Mouse (Mus musculus) intestine, embryonic 14.5 days (tissue): ENCODE results near the gene Taok3. TPM values are rescaled to one million over a fixed set of nuclear protein-coding genes. Genes with fewer than 3 reads are reported as not detected.
"Not testable (repeated sequence)": the region's sequence is repeated elsewhere in the genome, so short reads cannot be mapped to it uniquely, and the experiment has no call there.

Experiments used
- ATAC-seq: fragments of 200-750 bp; cut with Nextera tagmentation; replicated peaks from 2 replicates; pipeline ENCODE4 v1.8.0; 2017; ENCODE audit warnings: low read depth, moderate number of reproducible peaks, moderate TSS enrichment, moderate library complexity; ENCODE audit not compliant: low FRiP score, low TSS enrichment
- DNase-seq: peaks from one replicate; pipeline ENCODE4 v3.0.0-alpha.2; 2018; ENCODE audit warnings: low spot score
- H3K27ac ChIP-seq: fragments of 300-500 bp; sonication (generic); 2 replicates; pipeline ENCODE4 v1.5.1; 2014; ENCODE audit warnings: low read depth, mild to moderate bottlenecking, control low read depth
- H3K27me3 ChIP-seq: fragments of 300-500 bp; sonication (generic); replicated peaks from 2 replicates; pipeline ENCODE4 v1.6.1; 2014; ENCODE audit warnings: low read length, control low read depth; ENCODE audit not compliant: control insufficient read depth, insufficient read depth
- H3K36me3 ChIP-seq: fragments of 300-500 bp; sonication (generic); 2 replicates; pipeline ENCODE4 v1.6.1; 2014; ENCODE audit warnings: low read length, control low read depth; ENCODE audit not compliant: control insufficient read depth, insufficient read depth
- H3K4me1 ChIP-seq: fragments of 300-500 bp; sonication (generic); replicated peaks from 2 replicates; pipeline ENCODE4 v1.6.1; 2014; ENCODE audit warnings: low read length, control low read depth, mixed read lengths; ENCODE audit not compliant: control insufficient read depth, insufficient read depth
- H3K4me2 ChIP-seq: fragments of 300-500 bp; sonication (generic); 2 replicates; pipeline ENCODE4 v1.6.1; 2014; ENCODE audit warnings: low read length
- H3K4me3 ChIP-seq: fragments of 300-500 bp; sonication (generic); 2 replicates; pipeline ENCODE4 v1.5.1; 2014; ENCODE audit warnings: low read depth, low read length, control low read depth, mixed read lengths
- H3K9ac ChIP-seq: fragments of 300-500 bp; sonication (generic); 2 replicates; pipeline ENCODE4 v1.6.1; 2014; ENCODE audit warnings: mild to moderate bottlenecking, low read length
- H3K9me3 ChIP-seq: fragments of 300-500 bp; sonication (generic); 2 replicates; pipeline ENCODE4 v1.6.1; 2016; ENCODE audit warnings: low read length, control low read depth; ENCODE audit not compliant: control insufficient read depth
- WGBS: fragments of 180-500 bp; shearing (Covaris S2); extraction: QIAGEN DNeasy Blood & Tissue Kit; methylation state at CpG from one replicate; pipeline ENCODE4 v1.1.7; 2014; 5-methylcytosine and 5-hydroxymethylcytosine counted together
- polyA plus RNA-seq: library from polyadenylated mRNA; unstranded; fragments of >200 nt; fragmentation: Nextera tagmentation; extraction: Ambion mirVana; gene quantifications from 2 replicates; pipeline ENCODE4 v1.2.1, GENCODE M21; 2014

The Taok3 gene
- polyA plus RNA-seq, 1 experiment from 2014 or later: 37.7 TPM

- peak overlapping the region; percentile 89 for H3K9ac ChIP-seq
- H3K27ac ChIP-seq: no peak overlapping the region
These were observed 166.4 kb downstream of the Taok3 start for GRCm38 (mm10) chr5:117286286-117286685.

GRCm38 (mm10) chr5:117286831-117287822 is 167.2 kb downstream of the Taok3 start, which contains the start of gene Pebp1:
Gene Pebp1 (minus strand): TSS chr5:117287625.
- under 1% methylated on average over 75 of the region's 77 CpGs for WGBS
- Histone ChIP-seq H3K27me3 (no peaks in the 10 kb centered on the region), H3K27ac (peak within 1 kb of the TSS; percentile 54), H3K4me2 (peak within 1 kb of the TSS; percentile 69), H3K9ac (peak within 1 kb of the TSS; percentile 89), H3K4me3 (peak within 1 kb of the TSS; percentile 73), H3K9me3 (no peaks in the 10 kb centered on the region), H3K36me3 (peaks cover 31% of the 10 kb centered on the region), H3K4me1 (peaks cover 13% of the 10 kb centered on the region)
- peak; percentile 94 for ATAC-seq
- peak; percentile 96 for DNase-seq

More at GRCm38 (mm10) chr5:117286286-117286685, 166.4 kb downstream of the Taok3 start:
- no peaks in the 10 kb centered on the region for H3K9me3 ChIP-seq
- peaks cover 13% of the 10 kb centered on the region for H3K4me1 ChIP-seq
- WGBS: 50% methylated on average over 3 of the region's 3 CpGs
- H3K36me3 ChIP-seq: peaks cover 39% of the 10 kb centered on the region
- H3K27me3 ChIP-seq: no peaks in the 10 kb centered on the region
- no peak for ATAC-seq
- H3K4me2 ChIP-seq: peak overlapping the region; percentile 69
- no peak for DNase-seq
- peak overlapping the region; percentile 73 for H3K4me3 ChIP-seq

DNA sequence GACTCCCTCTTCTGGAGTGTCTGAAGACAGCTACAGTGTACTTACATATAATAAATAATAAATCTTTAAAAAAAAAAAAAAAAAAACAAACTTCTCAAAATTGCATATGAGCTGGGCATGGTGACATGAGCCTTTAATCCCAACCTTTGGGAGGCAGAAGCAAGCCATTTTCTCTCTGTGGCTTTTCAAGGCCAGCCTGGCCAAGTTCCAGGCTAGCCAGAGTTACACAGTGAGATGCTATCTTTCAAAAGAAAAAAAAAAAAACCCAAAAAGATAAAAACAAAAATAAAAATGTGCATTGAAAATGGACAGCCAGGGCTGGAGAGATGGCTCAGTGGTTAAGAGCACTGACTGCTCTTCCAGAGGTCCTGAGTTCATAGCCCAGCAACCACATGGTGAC is 169.7 kb downstream of the Taok3 start:
- ATAC-seq (no peak), DNase-seq (no peak)
- H3K36me3 ChIP-seq: peaks cover 13% of the 10 kb centered on the region
- H3K9me3 ChIP-seq: no peaks in the 10 kb centered on the region
- no peak overlapping the region for H3K4me3 ChIP-seq
- no peak overlapping the region for H3K4me2 ChIP-seq
- no peak overlapping the region for H3K9ac ChIP-seq
- no peaks in the 10 kb centered on the region for H3K27me3 ChIP-seq
- H3K4me1 ChIP-seq: peaks cover 13% of the 10 kb centered on the region
- no peak overlapping the region for H3K27ac ChIP-seq

DNA sequence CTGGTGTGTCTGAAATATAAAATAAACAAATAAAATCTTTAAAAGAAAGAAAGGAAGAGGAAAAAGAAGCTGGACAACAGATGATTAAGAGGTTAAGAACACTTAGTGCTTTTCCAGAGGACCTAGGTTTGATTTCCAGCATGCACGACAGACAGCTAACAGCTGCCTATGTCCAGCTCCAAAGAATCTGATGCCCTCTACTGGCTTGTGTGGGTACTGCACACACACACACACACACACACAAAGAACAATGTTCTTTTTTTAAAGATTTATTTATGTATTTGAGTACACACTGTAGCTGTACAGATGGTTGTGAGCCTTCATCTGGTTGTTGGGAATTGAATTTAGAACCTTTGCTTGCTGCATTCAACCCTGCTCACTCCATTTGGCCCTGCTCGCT is 170.2 kb downstream of the Taok3 start:
- Histone ChIP-seq H3K4me3 (no peak overlapping the region), H3K4me1 (peaks cover 13% of the 10 kb centered on the region), H3K36me3 (peaks cover 8% of the 10 kb centered on the region), H3K27ac (no peak overlapping the region), H3K9ac (no peak overlapping the region), H3K9me3 (no peaks in the 10 kb centered on the region), H3K27me3 (no peaks in the 10 kb centered on the region), H3K4me2 (no peak overlapping the region)
- WGBS: 94% methylated on average over 2 of the region's 2 CpGs
- ATAC-seq: no peak
- DNase-seq: no peak

GRCm38 (mm10) chr5:117291312-117291711 is 171.4 kb downstream of the Taok3 start:
- WGBS: 83% methylated on average over 3 of the region's 3 CpGs
- Histone ChIP-seq H3K27me3 (no peaks in the 10 kb centered on the region), H3K27ac (no peak overlapping the region), H3K9me3 (no peaks in the 10 kb centered on the region), H3K36me3 (no peaks in the 10 kb centered on the region), H3K4me2 (no peak overlapping the region), H3K9ac (no peak overlapping the region), H3K4me3 (no peak overlapping the region), H3K4me1 (peaks cover 2% of the 10 kb centered on the region)
- DNase-seq: no peak
- no peak for ATAC-seq

DNA sequence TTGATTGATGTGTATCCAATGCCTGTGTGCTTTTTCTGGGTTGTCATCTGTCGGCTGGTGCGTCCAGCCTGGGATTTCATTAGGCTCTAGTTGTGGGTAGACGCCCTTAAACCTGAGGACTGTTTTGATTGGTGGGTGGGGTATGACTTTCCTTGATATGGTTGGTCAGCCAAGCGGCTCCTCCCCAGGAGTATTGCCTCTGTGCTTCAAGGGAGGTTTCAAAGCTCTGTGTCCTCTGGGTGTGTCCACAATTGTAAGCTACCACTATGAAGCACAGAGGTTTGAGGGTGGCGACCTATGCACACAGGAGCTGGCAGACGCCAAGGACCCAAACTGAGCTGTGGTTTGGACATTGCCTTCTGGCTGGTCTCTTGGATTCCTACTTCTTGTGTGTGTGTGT is 172.6 kb downstream of the Taok3 start:
- ATAC-seq: no peak
- Histone ChIP-seq H3K9ac (no peak overlapping the region), H3K4me1 (no peaks in the 10 kb centered on the region), H3K36me3 (no peaks in the 10 kb centered on the region), H3K27me3 (no peaks in the 10 kb centered on the region), H3K4me3 (no peak overlapping the region), H3K4me2 (no peak overlapping the region), H3K9me3 (no peaks in the 10 kb centered on the region), H3K27ac (no peak overlapping the region)
- 74% methylated on average over 6 of the region's 6 CpGs for WGBS
- no peak for DNase-seq

GRCm38 (mm10) chr5:117293776-117294175 is 173.8 kb downstream of the Taok3 start:
- not testable (repeated sequence) for H3K27me3 ChIP-seq, ATAC-seq, H3K4me1 ChIP-seq, DNase-seq, H3K27ac ChIP-seq, H3K9me3 ChIP-seq, H3K4me3 ChIP-seq, H3K36me3 ChIP-seq, H3K4me2 ChIP-seq, H3K9ac ChIP-seq
- WGBS: 87% methylated on average over 3 of the region's 3 CpGs

DNA sequence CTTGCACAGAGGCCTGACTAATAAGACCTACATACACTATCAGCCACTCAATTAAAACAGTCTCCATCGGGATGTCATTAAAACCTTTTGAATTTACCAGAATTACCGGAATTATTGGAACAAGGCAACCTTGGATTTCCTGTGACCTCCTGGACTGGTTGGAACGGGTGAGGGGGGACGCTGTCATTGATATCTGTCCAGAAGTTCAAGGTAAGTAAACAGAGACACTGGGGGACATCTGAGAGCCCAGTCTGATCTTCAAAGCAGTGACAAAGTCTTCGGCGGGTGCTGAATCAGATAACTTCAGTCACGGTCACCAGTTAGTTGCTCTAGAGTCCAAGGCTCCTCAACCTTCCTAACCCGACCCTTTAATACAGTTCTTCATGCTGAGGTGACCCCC is 175.1 kb downstream of the Taok3 start:
- no peaks in the 10 kb centered on the region for H3K36me3 ChIP-seq
- no peaks in the 10 kb centered on the region for H3K4me1 ChIP-seq
- ATAC-seq (no peak), DNase-seq (no peak)
- no peak overlapping the region for H3K27ac ChIP-seq
- H3K9me3 ChIP-seq: no peaks in the 10 kb centered on the region
- no peaks in the 10 kb centered on the region for H3K27me3 ChIP-seq
- no peak overlapping the region for H3K9ac ChIP-seq
- H3K4me2 ChIP-seq: no peak overlapping the region
- WGBS: 91% methylated on average over 8 of the region's 8 CpGs
- no peak overlapping the region for H3K4me3 ChIP-seq

GRCm38 (mm10) chr5:117302899-117303298 is 183.0 kb downstream of the Taok3 start:
- DNase-seq (no peak), ATAC-seq (no peak)
- Histone ChIP-seq H3K27me3 (no peaks in the 10 kb centered on the region), H3K27ac (no peak overlapping the region), H3K4me2 (no peak overlapping the region), H3K9ac (no peak overlapping the region), H3K4me3 (no peak overlapping the region), H3K9me3 (no peaks in the 10 kb centered on the region), H3K4me1 (no peaks in the 10 kb centered on the region), H3K36me3 (no peaks in the 10 kb centered on the region)
- WGBS: 72% methylated on average over 3 of the region's 3 CpGs
